Mouse (Mus musculus): ENCODE results near the gene Mmp2. TPM values are rescaled to one million over a fixed set of nuclear protein-coding genes. Genes with fewer than 3 reads are reported as not detected.

Mmp2 gene
- polyA plus RNA-seq, 1 experiment from 2014 or later = 16.9 TPM

DNA sequence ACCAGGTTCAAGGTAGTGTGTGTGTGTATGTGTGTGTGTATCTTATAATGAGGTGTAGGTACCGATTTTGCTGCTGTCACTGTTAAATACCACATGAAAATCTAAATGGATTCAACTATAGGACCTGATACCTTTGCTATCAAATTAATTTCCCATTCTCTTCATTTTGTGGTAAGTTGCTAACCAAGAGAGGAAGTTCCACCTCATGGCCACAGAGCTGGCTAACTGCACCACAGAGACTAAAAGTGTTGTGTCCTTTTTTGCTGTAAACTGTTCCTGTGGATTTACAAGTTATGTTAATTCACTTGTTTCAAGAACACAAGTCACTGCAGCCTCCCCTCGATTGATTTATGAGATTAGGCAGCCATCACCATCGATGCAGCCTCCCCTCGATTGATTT, 70.7 kb downstream of the Mmp2 start:
- Histone ChIP-seq H3K27me3 (ENCODE audit: control insufficient read depth, insufficient read depth, low read length) (no peaks in the 10 kb centered on the region), H3K4me3 (ENCODE audit: low read depth, low read length) (no peak overlapping the region), H3K4me2 (ENCODE audit: low read depth, low read length) (no peak overlapping the region), H3K36me3 (ENCODE audit: control insufficient read depth, insufficient read depth, low read length) (no peaks in the 10 kb centered on the region), H3K9ac (replicated peaks; ENCODE audit: low read depth, low read length) (no peak overlapping the region), H3K9me3 (ENCODE audit: control insufficient read depth, low read length) (no peaks in the 10 kb centered on the region), H3K27ac (ENCODE audit: low read depth, low read length) (no peak overlapping the region), H3K4me1 (ENCODE audit: control insufficient read depth, insufficient read depth, low read length) (no peaks in the 10 kb centered on the region)
- ATAC-seq (ENCODE audit: low read depth) = no peak
- WGBS = 68% methylated on average over 4 of the region's 4 CpGs

DNA sequence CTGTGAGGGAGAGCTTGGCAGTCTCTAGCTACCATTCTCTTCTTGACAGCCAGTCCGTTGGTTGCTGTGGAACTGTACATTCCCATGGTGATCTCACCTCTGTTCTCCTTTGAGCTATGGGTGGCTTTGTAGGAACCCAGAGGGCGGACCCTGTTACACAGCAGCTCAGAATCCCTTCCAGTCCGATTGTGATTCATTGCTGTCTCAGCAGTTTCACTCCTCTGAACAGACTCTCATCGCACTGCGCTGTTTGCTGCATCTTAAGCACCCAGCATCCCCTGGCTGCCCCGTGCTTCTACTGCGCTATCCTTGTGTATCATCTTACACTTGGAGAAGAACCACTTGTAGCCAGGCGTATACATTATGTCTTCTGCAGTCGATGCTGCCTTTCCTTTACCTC, 72.5 kb downstream of the Mmp2 start:
- WGBS = 71% methylated on average over 9 of the region's 9 CpGs
- Histone ChIP-seq H3K36me3 (ENCODE audit: control insufficient read depth, insufficient read depth, low read length) (no peaks in the 10 kb centered on the region), H3K4me3 (ENCODE audit: low read depth, low read length) (no peak overlapping the region), H3K9me3 (ENCODE audit: control insufficient read depth, low read length) (no peaks in the 10 kb centered on the region), H3K27me3 (ENCODE audit: control insufficient read depth, insufficient read depth, low read length) (no peaks in the 10 kb centered on the region), H3K27ac (ENCODE audit: low read depth, low read length) (no peak overlapping the region), H3K9ac (replicated peaks; ENCODE audit: low read depth, low read length) (no peak overlapping the region), H3K4me2 (ENCODE audit: low read depth, low read length) (no peak overlapping the region), H3K4me1 (ENCODE audit: control insufficient read depth, insufficient read depth, low read length) (no peaks in the 10 kb centered on the region)
- no peak; the same call in 1 of the 2 replicates for ATAC-seq (ENCODE audit: low read depth)

DNA sequence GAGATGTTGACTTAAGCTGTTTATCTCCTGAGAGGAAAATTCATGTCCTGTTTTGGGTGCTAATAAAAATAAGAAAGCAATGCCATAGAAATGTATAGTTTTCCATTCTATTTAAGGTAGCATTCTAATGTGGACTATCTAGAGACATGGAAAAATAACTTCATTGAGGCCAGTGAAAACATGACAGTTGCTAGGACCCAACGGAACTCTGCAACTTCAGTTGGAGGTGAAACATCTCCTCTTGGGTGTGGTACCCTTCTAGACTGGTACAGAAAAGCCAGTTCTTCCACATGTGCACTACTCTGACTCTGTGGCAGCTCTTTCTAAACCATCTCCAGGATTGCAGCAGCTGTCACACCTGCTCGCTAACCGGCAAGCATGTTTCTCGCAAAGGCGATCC, 74.0 kb downstream of the Mmp2 start, which contains the start of gene Capns2:
Gene Capns2 (plus strand): TSS at position 301 of the 400 bp plus-strand sequence.
- no peak within 1 kb of the TSS for H3K4me2 ChIP-seq (ENCODE audit: low read depth, low read length)
- 97% methylated on average over 5 of the region's 5 CpGs for WGBS
- no peak within 1 kb of the TSS for H3K27ac ChIP-seq (ENCODE audit: low read depth, low read length)
- no peak for ATAC-seq (ENCODE audit: low read depth)
- H3K27me3 ChIP-seq (ENCODE audit: control insufficient read depth, insufficient read depth, low read length) = no peaks in the 10 kb centered on the region
- H3K36me3 ChIP-seq (ENCODE audit: control insufficient read depth, insufficient read depth, low read length) = no peaks in the 10 kb centered on the region
- no peaks in the 10 kb centered on the region for H3K4me1 ChIP-seq (ENCODE audit: control insufficient read depth, insufficient read depth, low read length)
- H3K4me3 ChIP-seq (ENCODE audit: low read depth, low read length) = no peak within 1 kb of the TSS
- H3K9me3 ChIP-seq (ENCODE audit: control insufficient read depth, low read length) = no peaks in the 10 kb centered on the region
- no peak within 1 kb of the TSS for H3K9ac ChIP-seq (replicated peaks; ENCODE audit: low read depth, low read length)

DNA sequence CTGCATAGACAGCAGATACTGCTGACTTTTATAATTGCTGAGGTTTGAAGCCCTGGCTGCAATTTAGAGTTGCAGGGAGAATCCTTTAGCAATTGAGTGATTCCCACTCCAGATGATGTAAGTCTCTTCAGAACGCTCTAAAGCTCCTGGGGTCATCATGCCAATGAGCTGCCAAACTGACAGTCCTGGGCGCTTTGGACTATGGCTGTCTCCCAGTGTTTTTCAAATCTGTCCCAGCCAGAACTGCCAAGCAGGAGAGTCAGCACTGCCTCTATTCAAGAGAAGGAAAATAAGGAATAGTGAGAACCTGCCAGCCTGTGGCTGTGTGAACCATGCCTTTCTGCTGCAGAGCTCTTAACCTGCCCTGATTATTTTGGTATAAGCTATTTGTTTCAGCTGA, 75.9 kb downstream of the Mmp2 start:
- ATAC-seq (ENCODE audit: low read depth) = no peak
- WGBS = 81% methylated on average over 2 of the region's 2 CpGs
- no peak overlapping the region for H3K4me3 ChIP-seq (ENCODE audit: low read depth, low read length)
- H3K9ac ChIP-seq (replicated peaks; ENCODE audit: low read depth, low read length) = no peak overlapping the region
- no peaks in the 10 kb centered on the region for H3K27me3 ChIP-seq (ENCODE audit: control insufficient read depth, insufficient read depth, low read length)
- no peaks in the 10 kb centered on the region for H3K9me3 ChIP-seq (ENCODE audit: control insufficient read depth, low read length)
- H3K4me1 ChIP-seq (ENCODE audit: control insufficient read depth, insufficient read depth, low read length) = no peaks in the 10 kb centered on the region
- H3K27ac ChIP-seq (ENCODE audit: low read depth, low read length) = no peak overlapping the region
- no peak overlapping the region for H3K4me2 ChIP-seq (ENCODE audit: low read depth, low read length)
- no peaks in the 10 kb centered on the region for H3K36me3 ChIP-seq (ENCODE audit: control insufficient read depth, insufficient read depth, low read length)

Other genes starting within 250 kb of the Mmp2 start
- 0.67 and 1.8 TPM in 2 replicates for gene Irx6, start 153.0 kb upstream of the Mmp2 start, polyA plus RNA-seq (2014; fragmentation: Nextera tagmentation; extraction: Ambion mirVana)
- gene Lpcat2, start 28.0 kb downstream of the Mmp2 start, polyA plus RNA-seq (2014; fragmentation: Nextera tagmentation; extraction: Ambion mirVana) = 13.1 and 13.8 TPM in 2 replicates
- 0.42 and 0.63 TPM in 2 replicates for gene Capns2, start 74.1 kb downstream of the Mmp2 start, polyA plus RNA-seq (2014; fragmentation: Nextera tagmentation; extraction: Ambion mirVana)
- 0.05 TPM in 1 of 2 replicates, not detected in the other for gene Slc6a2, start 132.8 kb downstream of the Mmp2 start, polyA plus RNA-seq (2014; fragmentation: Nextera tagmentation; extraction: Ambion mirVana)
- gene Ces1a, start 220.9 kb downstream of the Mmp2 start, polyA plus RNA-seq (2014; fragmentation: Nextera tagmentation; extraction: Ambion mirVana) = not detected in 2 replicates